Mouse (Mus musculus): ENCODE measurements around the gene Urad. TPM values are rescaled to one million over a fixed set of nuclear protein-coding genes. Genes with fewer than 3 reads are reported as not detected.

Gene Urad
- polyA plus RNA-seq, 1 experiment from 2014 or later, result not detected

GRCm38 (mm10) chr5:147317321-147317720 lies 4.9 kb downstream of the Urad start:
- DNase-seq (ENCODE audit: low spot score), result peak; percentile 48
- WGBS, result 9% methylated on average over 7 of the region's 7 CpGs

GRCm38 (mm10) chr5:147315432-147316075 lies 6.7 kb downstream of the Urad start:
- H3K36me3 ChIP-seq (ENCODE audit: control insufficient read depth, insufficient read depth, low read length), result no peaks in the 10 kb centered on the region
- under 1% methylated on average over 25 of the region's 25 CpGs for WGBS
- ATAC-seq (replicated peaks; ENCODE audit: low FRiP score), result no peak

More at GRCm38 (mm10) chr5:147317321-147317720, 4.9 kb downstream of the Urad start:
- Histone ChIP-seq H3K9me3 (ENCODE audit: control insufficient read depth, low read length) (no peaks in the 10 kb centered on the region), H3K27ac (ENCODE audit: low read depth, low read length) (no peak overlapping the region), H3K27me3 (ENCODE audit: control insufficient read depth, insufficient read depth, low read length) (peaks cover 79% of the 10 kb centered on the region), H3K4me3 (ENCODE audit: low read depth, low read length) (no peak overlapping the region), H3K36me3 (ENCODE audit: control insufficient read depth, insufficient read depth, low read length) (no peaks in the 10 kb centered on the region), H3K4me1 (replicated peaks; ENCODE audit: control insufficient read depth, insufficient read depth, low read length) (no peaks in the 10 kb centered on the region; the same call in 1 of the 2 replicates), H3K9ac (ENCODE audit: low read length) (no peak overlapping the region), H3K4me2 (ENCODE audit: low read depth, low read length, severe bottlenecking) (no peak overlapping the region)
- ATAC-seq (replicated peaks; ENCODE audit: low FRiP score), result no peak

GRCm38 (mm10) chr5:147314646-147315431 lies 7.4 kb downstream of the Urad start:
- under 1% methylated on average over 39 of the region's 39 CpGs for WGBS
- Histone ChIP-seq H3K27me3 (ENCODE audit: control insufficient read depth, insufficient read depth, low read length) (peaks cover 94% of the 10 kb centered on the region), H3K4me2 (ENCODE audit: low read depth, low read length, severe bottlenecking) (no peak overlapping the region), H3K4me3 (ENCODE audit: low read depth, low read length) (no peak overlapping the region), H3K36me3 (ENCODE audit: control insufficient read depth, insufficient read depth, low read length) (no peaks in the 10 kb centered on the region), H3K9me3 (ENCODE audit: control insufficient read depth, low read length) (no peaks in the 10 kb centered on the region), H3K4me1 (replicated peaks; ENCODE audit: control insufficient read depth, insufficient read depth, low read length) (no peaks in the 10 kb centered on the region; the same call in 1 of the 2 replicates), H3K27ac (ENCODE audit: low read depth, low read length) (no peak overlapping the region), H3K9ac (ENCODE audit: low read length) (no peak overlapping the region)
- ATAC-seq (replicated peaks; ENCODE audit: low FRiP score), result no peak
- peak; percentile 54 for DNase-seq (ENCODE audit: low spot score)

More at GRCm38 (mm10) chr5:147315432-147316075, 6.7 kb downstream of the Urad start:
- Histone ChIP-seq H3K9ac (ENCODE audit: low read length) (no peak overlapping the region), H3K4me2 (ENCODE audit: low read depth, low read length, severe bottlenecking) (no peak overlapping the region), H3K9me3 (ENCODE audit: control insufficient read depth, low read length) (no peaks in the 10 kb centered on the region), H3K27me3 (ENCODE audit: control insufficient read depth, insufficient read depth, low read length) (peaks cover 87% of the 10 kb centered on the region), H3K4me1 (replicated peaks; ENCODE audit: control insufficient read depth, insufficient read depth, low read length) (no peaks in the 10 kb centered on the region; the same call in 1 of the 2 replicates), H3K4me3 (ENCODE audit: low read depth, low read length) (no peak overlapping the region), H3K27ac (ENCODE audit: low read depth, low read length) (no peak overlapping the region)
- peak; percentile 46 for DNase-seq (ENCODE audit: low spot score)

GRCm38 (mm10) chr5:147312830-147313685 lies 9.2 kb downstream of the Urad start:
- ATAC-seq (replicated peaks; ENCODE audit: low FRiP score), result no peak
- Histone ChIP-seq H3K9me3 (ENCODE audit: control insufficient read depth, low read length) (no peaks in the 10 kb centered on the region), H3K4me3 (ENCODE audit: low read depth, low read length) (no peak overlapping the region), H3K4me2 (ENCODE audit: low read depth, low read length, severe bottlenecking) (no peak overlapping the region), H3K27ac (ENCODE audit: low read depth, low read length) (no peak overlapping the region), H3K4me1 (replicated peaks; ENCODE audit: control insufficient read depth, insufficient read depth, low read length) (no peaks in the 10 kb centered on the region; the same call in 1 of the 2 replicates), H3K27me3 (ENCODE audit: control insufficient read depth, insufficient read depth, low read length) (peaks cover 99% of the 10 kb centered on the region), H3K36me3 (ENCODE audit: control insufficient read depth, insufficient read depth, low read length) (no peaks in the 10 kb centered on the region), H3K9ac (ENCODE audit: low read length) (no peak overlapping the region)
- WGBS, result 2% methylated on average over 27 of the region's 27 CpGs
- peak; percentile 45 for DNase-seq (ENCODE audit: low spot score)

GRCm38 (mm10) chr5:147309786-147310185 lies 12.5 kb downstream of the Urad start:
- Histone ChIP-seq H3K9me3 (ENCODE audit: control insufficient read depth, low read length) (no peaks in the 10 kb centered on the region), H3K27ac (ENCODE audit: low read depth, low read length) (no peak overlapping the region), H3K4me1 (replicated peaks; ENCODE audit: control insufficient read depth, insufficient read depth, low read length) (no peaks in the 10 kb centered on the region; the same call in 1 of the 2 replicates), H3K27me3 (ENCODE audit: control insufficient read depth, insufficient read depth, low read length) (peaks cover 99% of the 10 kb centered on the region), H3K4me3 (ENCODE audit: low read depth, low read length) (no peak overlapping the region), H3K9ac (ENCODE audit: low read length) (no peak overlapping the region), H3K4me2 (ENCODE audit: low read depth, low read length, severe bottlenecking) (no peak overlapping the region), H3K36me3 (ENCODE audit: control insufficient read depth, insufficient read depth, low read length) (no peaks in the 10 kb centered on the region)
- 0% methylated on average over 2 of the region's 2 CpGs for WGBS
- ATAC-seq (replicated peaks; ENCODE audit: low FRiP score) (no peak), DNase-seq (ENCODE audit: low spot score) (no peak)

GRCm38 (mm10) chr5:147308451-147308850 lies 13.8 kb downstream of the Urad start:
- no peak for ATAC-seq (replicated peaks; ENCODE audit: low FRiP score)
- 7% methylated on average over 9 of the region's 9 CpGs for WGBS

GRCm38 (mm10) chr5:147307398-147307785 lies 14.8 kb downstream of the Urad start:
- peak; percentile 49 for DNase-seq (ENCODE audit: low spot score)

More at GRCm38 (mm10) chr5:147308451-147308850, 13.8 kb downstream of the Urad start:
- H3K9me3 ChIP-seq (ENCODE audit: control insufficient read depth, low read length), result no peaks in the 10 kb centered on the region
- no peak overlapping the region for H3K9ac ChIP-seq (ENCODE audit: low read length)
- no peak overlapping the region for H3K4me3 ChIP-seq (ENCODE audit: low read depth, low read length)
- peaks cover 2% of the 10 kb centered on the region for H3K4me1 ChIP-seq (replicated peaks; ENCODE audit: control insufficient read depth, insufficient read depth, low read length)
- no peaks in the 10 kb centered on the region for H3K36me3 ChIP-seq (ENCODE audit: control insufficient read depth, insufficient read depth, low read length)
- peak; percentile 48 for DNase-seq (ENCODE audit: low spot score)
- peaks cover 99% of the 10 kb centered on the region for H3K27me3 ChIP-seq (ENCODE audit: control insufficient read depth, insufficient read depth, low read length)
- no peak overlapping the region for H3K27ac ChIP-seq (ENCODE audit: low read depth, low read length)
- no peak overlapping the region for H3K4me2 ChIP-seq (ENCODE audit: low read depth, low read length, severe bottlenecking)

More at GRCm38 (mm10) chr5:147307398-147307785, 14.8 kb downstream of the Urad start:
- no peak for ATAC-seq (replicated peaks; ENCODE audit: low FRiP score)
- Histone ChIP-seq H3K4me2 (ENCODE audit: low read depth, low read length, severe bottlenecking) (no peak overlapping the region), H3K36me3 (ENCODE audit: control insufficient read depth, insufficient read depth, low read length) (no peaks in the 10 kb centered on the region), H3K4me3 (ENCODE audit: low read depth, low read length) (no peak overlapping the region), H3K4me1 (replicated peaks; ENCODE audit: control insufficient read depth, insufficient read depth, low read length) (peaks cover 2% of the 10 kb centered on the region), H3K27me3 (ENCODE audit: control insufficient read depth, insufficient read depth, low read length) (peaks cover 100% of the 10 kb centered on the region), H3K27ac (ENCODE audit: low read depth, low read length) (no peak overlapping the region), H3K9me3 (ENCODE audit: control insufficient read depth, low read length) (no peaks in the 10 kb centered on the region), H3K9ac (ENCODE audit: low read length) (no peak overlapping the region)
- WGBS, result under 1% methylated on average over 12 of the region's 12 CpGs
